Mouse (Mus musculus): ENCODE results near the gene Vmn1r7. TPM values are rescaled to one million over a fixed set of nuclear protein-coding genes. Genes with fewer than 3 reads are reported as not detected.
"Not testable (repeated sequence)": the region's sequence is repeated elsewhere in the genome, so short reads cannot be mapped to it uniquely, and the experiment has no call there.

Vmn1r7 gene
- polyA plus RNA-seq (2015; fragmentation: Nextera tagmentation; extraction: Ambion mirVana) = not detected in 2 replicates

DNA sequence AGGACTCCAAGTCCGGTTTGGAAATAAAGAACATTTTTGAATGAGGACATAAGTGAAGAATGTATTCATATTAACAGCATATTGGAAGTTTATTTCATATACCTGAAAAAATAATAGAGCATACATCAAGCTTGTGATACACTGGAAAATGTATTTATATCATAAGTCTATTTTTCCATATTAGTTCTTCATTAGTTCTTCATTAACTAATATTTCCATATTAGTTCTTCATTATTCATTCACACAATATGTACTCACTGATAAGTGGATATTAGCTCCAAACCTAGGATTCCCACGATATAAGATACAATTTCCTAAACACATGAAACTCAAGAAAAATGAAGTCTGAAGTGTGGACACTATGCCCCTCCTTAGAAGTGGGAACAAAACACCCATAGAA is at the start of gene Vmn1r7:
Gene Vmn1r7 (minus strand): TSS at position 101 of the 400 bp plus-strand sequence.
- not testable (repeated sequence) for H3K36me3 ChIP-seq; H3K4me1 ChIP-seq (replicated peaks)
- WGBS = 95% methylated on average over 2 of the region's 2 CpGs

GRCm38 (mm10) chr6:57066487-57066886 is 41.4 kb upstream of the Vmn1r7 start, which contains the start of gene Vmn1r9:
Gene Vmn1r9, plus strand, starts transcription at chr6:57066787.
- Histone ChIP-seq H3K9ac (no peak within 1 kb of the TSS), H3K4me3 (no peak within 1 kb of the TSS), H3K27me3 (no peaks in the 10 kb centered on the region), H3K4me1 (replicated peaks) (no peaks in the 10 kb centered on the region), H3K9me3 (no peaks in the 10 kb centered on the region), H3K36me3 (no peaks in the 10 kb centered on the region), H3K4me2 (no peak within 1 kb of the TSS), H3K27ac (no peak within 1 kb of the TSS)
- WGBS = 91% methylated on average over 2 of the region's 2 CpGs
- ATAC-seq (ENCODE audit: low FRiP score) = no peak

More for the DNA sequence above, at the start of gene Vmn1r7:
- H3K9ac ChIP-seq; ATAC-seq (ENCODE audit: low FRiP score); H3K4me3 ChIP-seq; H3K27ac ChIP-seq; H3K27me3 ChIP-seq; H3K9me3 ChIP-seq; H3K4me2 ChIP-seq: not testable (repeated sequence)

DNA sequence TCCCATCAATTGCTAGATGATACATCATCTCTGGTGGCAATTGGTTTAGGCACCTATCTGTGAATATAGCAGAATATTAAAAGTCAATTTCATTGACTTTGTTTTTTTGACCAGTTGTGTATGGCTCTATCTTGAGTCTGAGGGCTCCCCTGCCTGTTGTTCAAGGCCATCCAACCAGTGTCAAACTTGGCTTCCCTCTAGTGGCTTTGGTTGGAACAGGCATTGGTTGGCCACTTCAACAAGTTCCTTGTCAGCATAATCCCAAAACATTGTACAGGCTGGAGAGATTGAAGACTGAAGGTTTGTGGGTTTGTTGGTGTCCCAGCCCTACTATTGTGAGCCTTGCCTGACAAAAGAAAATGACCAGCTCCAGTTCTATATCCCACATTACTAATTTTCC is 38.6 kb upstream of the Vmn1r7 start:
- H3K27me3 ChIP-seq = no peaks in the 10 kb centered on the region
- H3K9me3 ChIP-seq = no peaks in the 10 kb centered on the region
- no peaks in the 10 kb centered on the region for H3K4me1 ChIP-seq (replicated peaks)
- no peak for ATAC-seq (ENCODE audit: low FRiP score)
- no peak overlapping the region for H3K4me3 ChIP-seq
- no peaks in the 10 kb centered on the region for H3K36me3 ChIP-seq
- H3K27ac ChIP-seq = no peak overlapping the region
- H3K9ac ChIP-seq = no peak overlapping the region
- no peak overlapping the region for H3K4me2 ChIP-seq

DNA sequence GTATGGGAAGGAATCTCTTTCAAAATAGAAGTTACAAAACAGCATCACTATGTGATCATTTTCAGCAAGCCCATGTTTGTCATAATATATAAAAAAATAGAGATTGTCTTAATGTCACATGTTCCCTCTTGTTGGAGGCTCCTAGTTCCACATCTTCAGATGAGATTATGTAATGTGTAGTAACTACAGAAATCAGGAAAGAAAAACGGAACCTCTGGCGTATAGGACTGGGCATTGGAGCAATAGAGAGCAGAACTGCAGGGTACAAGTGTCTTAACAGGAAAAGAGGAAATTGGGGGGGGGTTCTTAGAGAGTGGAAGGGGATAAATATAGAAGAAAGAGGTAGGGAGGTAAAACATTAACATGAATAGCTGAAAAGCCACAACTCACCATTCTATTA is 9.6 kb upstream of the Vmn1r7 start:
- no peaks in the 10 kb centered on the region for H3K27me3 ChIP-seq
- H3K27ac ChIP-seq = no peak overlapping the region
- 89% methylated on average over 2 of the region's 2 CpGs for WGBS
- H3K9ac ChIP-seq = no peak overlapping the region
- H3K4me1 ChIP-seq (replicated peaks) = no peaks in the 10 kb centered on the region
- no peaks in the 10 kb centered on the region for H3K9me3 ChIP-seq
- no peaks in the 10 kb centered on the region for H3K36me3 ChIP-seq
- H3K4me2 ChIP-seq = no peak overlapping the region
- ATAC-seq (ENCODE audit: low FRiP score) = no peak
- no peak overlapping the region for H3K4me3 ChIP-seq

DNA sequence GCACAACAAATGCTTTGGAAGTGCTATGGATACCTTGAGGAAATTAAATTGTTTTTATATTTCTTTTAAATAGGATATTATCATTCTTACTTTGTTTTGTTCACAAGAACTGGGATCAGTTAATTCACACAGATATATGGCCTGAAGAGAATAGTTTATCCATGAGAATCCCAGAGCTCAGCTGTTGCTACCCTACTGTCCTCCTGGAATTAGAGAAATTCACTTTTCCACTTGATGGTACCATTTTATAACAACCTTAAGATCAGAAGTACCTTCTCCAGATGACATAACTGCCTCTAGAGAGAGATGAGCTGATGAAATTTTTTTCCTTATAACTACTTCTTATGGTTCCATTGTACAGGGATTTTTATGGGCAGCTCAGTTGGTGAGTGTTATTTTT is 6.9 kb upstream of the Vmn1r7 start, which contains the start of gene Vmn1r8:
Gene Vmn1r8 (plus strand): TSS at position 301 of the 400 bp plus-strand sequence.
- no peak within 1 kb of the TSS for H3K4me3 ChIP-seq
- no peaks in the 10 kb centered on the region for H3K9me3 ChIP-seq
- no peaks in the 10 kb centered on the region for H3K36me3 ChIP-seq
- ATAC-seq (ENCODE audit: low FRiP score) = no peak
- no peaks in the 10 kb centered on the region for H3K27me3 ChIP-seq
- no peak within 1 kb of the TSS for H3K27ac ChIP-seq
- no peak within 1 kb of the TSS for H3K9ac ChIP-seq
- H3K4me2 ChIP-seq = no peak within 1 kb of the TSS
- no peaks in the 10 kb centered on the region for H3K4me1 ChIP-seq (replicated peaks)

GRCm38 (mm10) chr6:56996943-56997342 is 28.2 kb downstream of the Vmn1r7 start, which contains the start of gene Vmn1r6:
Gene Vmn1r6, plus strand, starts transcription at chr6:56997243.
- H3K9ac ChIP-seq = no peak within 1 kb of the TSS
- no peak within 1 kb of the TSS for H3K27ac ChIP-seq
- ATAC-seq (ENCODE audit: low FRiP score) = no peak
- no peaks in the 10 kb centered on the region for H3K9me3 ChIP-seq
- H3K4me3 ChIP-seq = no peak within 1 kb of the TSS
- H3K4me2 ChIP-seq = no peak within 1 kb of the TSS
- no peaks in the 10 kb centered on the region for H3K27me3 ChIP-seq
- 92% methylated on average over 2 of the region's 2 CpGs for WGBS
- H3K36me3 ChIP-seq = no peaks in the 10 kb centered on the region
- H3K4me1 ChIP-seq (replicated peaks) = no peaks in the 10 kb centered on the region

Other genes with a start within 250 kb of the Vmn1r7 start
- gene Kbtbd2, start 227.5 kb downstream of the Vmn1r7 start, polyA plus RNA-seq (2015; fragmentation: Nextera tagmentation; extraction: Ambion mirVana) = 28.1 and 33.0 TPM in 2 replicates
- gene Fkbp9, start 193.3 kb downstream of the Vmn1r7 start, polyA plus RNA-seq (2015; fragmentation: Nextera tagmentation; extraction: Ambion mirVana) = 39.5 and 41.3 TPM in 2 replicates
- gene Nt5c3, start 101.4 kb downstream of the Vmn1r7 start, polyA plus RNA-seq (2015; fragmentation: Nextera tagmentation; extraction: Ambion mirVana) = 147 and 153 TPM in 2 replicates
- gene Vmn1r4, start 101.3 kb downstream of the Vmn1r7 start, polyA plus RNA-seq (2015; fragmentation: Nextera tagmentation; extraction: Ambion mirVana) = 0.44 and 0.65 TPM in 2 replicates
- gene Vmn1r5, start 55.1 kb downstream of the Vmn1r7 start, polyA plus RNA-seq (2015; fragmentation: Nextera tagmentation; extraction: Ambion mirVana) = not detected in 2 replicates
- not detected in 2 replicates for gene Vmn1r6, start 28.1 kb downstream of the Vmn1r7 start, polyA plus RNA-seq (2015; fragmentation: Nextera tagmentation; extraction: Ambion mirVana)
- not detected in 2 replicates for gene Vmn1r8, start 7.0 kb upstream of the Vmn1r7 start, polyA plus RNA-seq (2015; fragmentation: Nextera tagmentation; extraction: Ambion mirVana)
- gene Vmn1r9, start 41.5 kb upstream of the Vmn1r7 start, polyA plus RNA-seq (2015; fragmentation: Nextera tagmentation; extraction: Ambion mirVana) = not detected in 2 replicates
- gene Vmn1r10, start 84.1 kb upstream of the Vmn1r7 start, polyA plus RNA-seq (2015; fragmentation: Nextera tagmentation; extraction: Ambion mirVana) = not detected in 2 replicates
- gene Vmn1r11, start 108.1 kb upstream of the Vmn1r7 start, polyA plus RNA-seq (2015; fragmentation: Nextera tagmentation; extraction: Ambion mirVana) = not detected in 2 replicates
- gene Vmn1r12, start 131.6 kb upstream of the Vmn1r7 start, polyA plus RNA-seq (2015; fragmentation: Nextera tagmentation; extraction: Ambion mirVana) = not detected in 2 replicates
- not detected in 2 replicates for gene Vmn1r13, start 178.0 kb upstream of the Vmn1r7 start, polyA plus RNA-seq (2015; fragmentation: Nextera tagmentation; extraction: Ambion mirVana)
- gene Vmn1r14, start 206.4 kb upstream of the Vmn1r7 start, polyA plus RNA-seq (2015; fragmentation: Nextera tagmentation; extraction: Ambion mirVana) = not detected in 2 replicates
- not detected in 2 replicates for gene Vmn1r15, start 232.6 kb upstream of the Vmn1r7 start, polyA plus RNA-seq (2015; fragmentation: Nextera tagmentation; extraction: Ambion mirVana)

Measured in hindbrain, embryonic 13.5 days (tissue).